Mouse (Mus musculus): ENCODE measurements around the gene Pnpla1.
A peak's percentile ranks its signal among the peaks of the same experiment; 100 is the strongest.
"Not testable (repeated sequence)": the region's sequence is repeated elsewhere in the genome, so short reads cannot be mapped to it uniquely, and the experiment has no call there.

Pnpla1 gene

GRCm38 (mm10) chr17:28858205-28858604, at the start of gene Pnpla1:
Pnpla1 (plus strand) TSS chr17:28858411.
- no peak for DNase-seq

DNA sequence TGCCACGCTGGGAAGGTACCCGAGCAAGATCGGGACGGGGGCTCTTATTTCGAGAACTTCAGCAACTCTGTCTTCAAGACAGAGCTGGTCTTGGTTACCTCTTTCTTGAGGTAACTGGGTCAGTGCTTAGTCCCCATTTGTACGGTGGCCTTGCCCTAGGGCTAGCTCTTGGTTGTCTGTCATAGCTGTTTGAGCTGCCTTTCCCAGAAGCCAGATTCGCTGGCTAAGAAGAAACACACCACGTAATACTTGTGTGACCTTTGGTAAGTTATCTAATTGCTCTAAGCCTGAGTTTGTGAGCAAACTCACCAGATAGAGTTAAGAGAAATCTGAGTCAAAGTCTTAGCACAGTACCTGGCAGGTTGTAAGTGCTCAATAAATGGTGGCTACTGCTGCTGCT, 49.5 kb upstream of the Pnpla1 start:
- no peak for DNase-seq

- DNase-seq = no peak
Observed at GRCm38 (mm10) chr17:28809175-28809831, 48.9 kb upstream of the Pnpla1 start.

DNA sequence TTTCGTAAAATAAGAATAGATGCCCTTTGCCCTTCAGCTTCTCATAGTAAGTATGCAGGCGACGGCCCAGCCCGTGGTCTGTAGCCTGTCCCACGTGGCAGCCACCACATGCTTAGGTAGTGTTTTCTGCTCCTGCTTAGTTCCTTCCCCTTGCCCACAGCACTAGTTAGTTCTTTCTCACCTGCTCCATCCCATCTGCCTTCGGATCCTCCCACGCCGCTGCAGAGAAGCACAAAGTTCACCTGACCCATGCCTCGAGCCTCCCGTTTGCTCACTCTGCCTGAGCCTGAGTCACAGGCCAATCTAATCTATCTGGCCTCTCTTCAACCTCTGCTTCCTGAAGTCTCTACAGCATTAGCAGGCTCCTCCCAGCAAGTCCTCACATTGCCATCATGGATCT, 45.9 kb upstream of the Pnpla1 start:
- no peak for DNase-seq

- no peak for DNase-seq
Observed at GRCm38 (mm10) chr17:28814529-28815097, 43.6 kb upstream of the Pnpla1 start.

DNA sequence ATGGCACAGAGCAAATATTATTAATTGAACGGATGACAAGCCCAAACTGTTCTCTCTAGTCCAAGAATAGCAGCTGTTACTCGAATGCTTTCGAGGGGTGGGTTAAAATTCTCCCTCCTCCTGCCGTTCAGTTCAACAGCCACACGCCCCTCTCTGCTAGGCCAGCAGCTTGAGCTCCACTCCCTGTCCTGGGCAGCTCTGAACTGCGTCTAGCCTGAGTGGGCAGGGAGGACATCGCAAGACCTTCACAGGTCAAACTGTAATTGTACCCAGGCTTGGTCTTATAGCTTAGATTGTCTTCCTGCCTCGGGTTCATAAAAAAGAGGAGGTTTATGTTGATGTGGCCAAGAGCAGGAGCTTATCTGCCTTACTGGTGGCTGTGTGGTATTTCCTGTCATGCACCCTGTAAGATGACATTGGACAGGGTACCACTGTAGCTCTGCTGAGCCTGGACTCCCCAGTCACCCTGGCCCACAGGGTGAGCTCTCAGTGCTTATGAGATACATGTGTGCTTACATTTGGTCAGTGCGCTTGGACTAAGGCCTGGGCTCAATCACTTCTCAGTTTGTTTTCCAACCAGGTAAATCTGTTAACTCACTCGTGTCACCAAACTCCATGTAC, 42.7 kb upstream of the Pnpla1 start:
- no peak for DNase-seq

DNA sequence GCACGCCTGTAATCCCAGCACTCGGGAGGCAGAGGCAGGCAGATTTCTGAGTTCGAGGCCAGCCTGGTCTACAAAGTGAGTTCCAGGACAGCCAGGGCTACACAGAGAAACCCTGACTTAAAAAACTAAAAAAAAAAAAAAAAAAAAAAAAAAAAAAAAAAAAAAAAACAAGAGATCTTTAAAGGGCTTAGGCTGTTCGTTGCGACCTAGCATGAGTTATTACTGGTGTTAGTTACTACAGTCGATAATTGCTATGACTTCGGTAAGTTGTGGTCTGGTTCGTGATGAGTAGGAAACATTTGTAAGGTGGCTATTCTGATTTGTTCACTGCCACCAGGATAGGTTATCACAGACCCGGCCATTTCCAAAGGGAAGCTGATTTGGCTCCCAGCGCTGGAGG, 41.9 kb upstream of the Pnpla1 start:
- DNase-seq = not testable (repeated sequence)

DNA sequence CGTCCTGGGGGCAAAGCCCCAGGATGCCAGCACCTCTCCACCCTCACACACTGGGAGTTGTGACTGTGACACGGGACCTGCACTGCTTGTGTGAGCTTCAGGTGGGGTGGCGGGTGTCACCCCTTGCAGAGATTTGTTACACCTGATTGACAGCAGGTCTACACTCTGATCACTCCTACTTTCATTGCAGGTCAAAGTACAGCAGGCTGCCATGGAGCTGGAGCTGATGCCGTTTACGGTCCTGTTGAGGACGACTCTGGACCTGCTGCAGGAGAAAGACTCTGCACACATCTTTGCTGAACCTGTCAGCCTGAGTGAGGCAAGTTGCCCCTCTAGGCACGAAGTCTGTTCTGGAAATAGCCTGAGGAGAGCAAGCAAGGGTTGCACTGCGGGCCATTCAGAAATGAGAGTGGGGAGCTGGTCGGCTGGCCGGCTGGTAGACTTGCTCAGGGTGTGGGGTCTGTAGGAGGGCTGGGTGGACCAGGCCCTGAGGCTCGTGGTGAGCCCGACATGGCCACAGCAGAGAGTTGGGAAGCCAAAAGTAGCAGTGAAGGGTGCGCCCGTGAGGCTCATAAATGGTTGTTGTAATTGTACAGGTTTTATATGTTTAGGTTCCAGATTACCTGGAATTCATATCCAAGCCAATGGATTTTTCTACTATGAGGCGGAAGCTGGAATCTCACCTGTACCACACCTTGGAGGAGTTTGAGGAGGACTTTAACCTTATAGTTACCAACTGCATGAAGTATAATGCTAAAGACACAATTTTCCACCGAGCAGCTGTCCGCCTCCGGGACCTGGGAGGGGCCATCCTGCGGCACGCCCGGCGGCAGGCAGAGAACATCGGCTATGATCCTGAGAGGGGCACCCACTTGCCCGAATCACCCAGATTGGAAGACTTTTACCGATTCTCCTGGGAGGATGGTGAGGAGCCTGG, 41.1 kb upstream of the Pnpla1 start:
- no peak for DNase-seq

DNA sequence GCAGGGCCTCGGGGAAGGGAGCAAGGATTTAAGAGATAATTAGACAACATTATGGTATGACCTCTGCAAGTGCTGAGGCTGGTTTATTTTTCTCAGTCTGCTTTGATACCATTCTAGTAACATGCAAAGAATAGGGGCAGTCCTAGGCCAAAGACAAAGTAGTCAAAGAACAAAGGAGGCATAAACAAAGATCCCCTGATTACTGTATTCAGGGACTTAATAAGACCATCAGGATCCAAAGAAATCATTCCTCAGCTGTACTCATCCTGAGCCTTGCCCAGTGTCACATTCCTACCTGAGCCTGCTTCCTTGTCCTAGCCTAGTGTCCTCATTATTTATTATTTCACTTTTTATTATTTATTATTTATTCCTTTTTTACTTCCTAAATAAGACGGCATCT, 38.0 kb upstream of the Pnpla1 start:
- DNase-seq = no peak

- DNase-seq = peak; percentile 96
Observed at GRCm38 (mm10) chr17:28823004-28823745, 35.0 kb upstream of the Pnpla1 start.

- peak; percentile 31 for DNase-seq
Observed at GRCm38 (mm10) chr17:28823749-28824148, 34.5 kb upstream of the Pnpla1 start.

DNA sequence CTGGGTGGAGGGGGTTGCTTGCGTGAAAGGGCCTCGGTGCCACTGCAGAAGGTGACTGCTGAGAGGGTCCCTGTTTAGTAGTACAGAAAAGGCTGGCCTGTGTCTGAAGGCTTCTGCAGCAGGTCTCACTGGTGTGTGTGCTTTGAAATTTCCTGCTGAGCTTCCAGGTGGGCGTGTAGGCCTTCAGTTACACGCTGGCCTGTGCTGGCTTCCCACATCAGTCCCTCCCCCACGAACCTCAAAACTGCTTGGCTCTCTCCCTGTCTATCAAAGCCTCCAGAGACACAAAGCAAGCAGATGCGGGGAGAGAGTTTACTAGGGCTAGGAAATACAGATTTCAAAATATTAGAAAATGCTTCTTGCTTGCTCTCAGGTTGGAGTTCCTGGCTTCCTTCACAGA, 33.3 kb upstream of the Pnpla1 start:
- no peak for DNase-seq

DNA sequence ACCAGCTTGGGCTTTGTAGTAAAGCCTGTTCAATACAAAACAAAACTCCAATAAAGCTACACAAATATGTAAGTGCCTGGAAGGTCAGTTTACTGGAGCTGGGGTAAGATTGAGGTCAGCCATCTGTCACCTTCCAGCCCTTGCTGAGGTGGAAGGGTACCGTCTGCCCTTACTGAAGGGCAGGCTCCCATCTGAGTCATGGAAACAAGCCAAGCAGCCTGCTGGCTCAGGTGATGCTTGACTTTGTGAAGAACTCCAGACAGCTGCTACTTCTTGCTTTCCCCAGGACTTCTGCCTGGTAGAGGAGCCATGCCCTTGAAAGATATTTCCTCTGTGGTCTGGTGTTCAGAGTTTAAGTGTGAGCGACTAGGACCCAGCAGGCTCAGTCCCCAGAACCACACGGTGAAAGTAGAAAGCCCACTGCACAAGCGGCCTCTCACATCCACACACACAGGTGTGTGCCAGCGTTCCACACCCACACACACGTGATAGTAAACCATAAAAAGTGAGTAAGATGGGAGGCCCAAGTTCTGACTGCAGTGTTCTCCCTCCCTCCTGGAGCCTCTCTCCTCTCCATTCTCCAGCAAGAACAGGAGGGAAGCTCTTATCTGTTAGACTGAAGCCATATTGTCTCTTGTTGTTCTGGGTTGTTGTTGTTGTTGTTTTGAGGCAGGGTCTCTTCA, 32.7 kb upstream of the Pnpla1 start:
- no peak for DNase-seq

DNA sequence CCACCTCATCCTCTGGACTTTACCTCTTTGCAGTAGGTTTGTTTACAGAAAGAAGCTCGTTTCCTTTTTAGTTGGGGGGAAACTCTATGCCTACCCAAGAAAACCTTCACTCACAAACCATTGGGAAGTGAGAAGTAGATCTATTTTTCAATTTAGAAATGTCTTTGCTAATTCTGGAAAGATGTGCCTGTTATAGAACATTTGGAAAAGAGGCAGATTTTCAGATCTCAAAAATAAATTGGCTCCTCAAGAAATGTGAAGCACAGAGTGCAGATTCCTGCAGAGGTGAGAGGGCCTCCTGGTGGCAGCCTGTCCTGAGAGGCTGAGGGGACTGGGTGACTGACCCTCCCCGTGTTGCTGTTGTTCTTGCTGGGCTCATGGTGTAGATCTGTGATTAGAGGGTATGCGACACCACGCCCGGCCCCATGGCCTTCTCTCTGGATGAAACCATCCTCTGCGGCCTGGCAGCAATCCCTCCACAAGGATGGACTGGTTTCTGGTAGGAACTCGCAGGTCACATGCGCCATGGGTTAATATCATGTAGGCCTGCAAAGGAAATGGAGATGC, 30.5 kb upstream of the Pnpla1 start:
- DNase-seq = no peak

- no peak for DNase-seq
Observed at GRCm38 (mm10) chr17:28829120-28829519, 29.1 kb upstream of the Pnpla1 start.

DNA sequence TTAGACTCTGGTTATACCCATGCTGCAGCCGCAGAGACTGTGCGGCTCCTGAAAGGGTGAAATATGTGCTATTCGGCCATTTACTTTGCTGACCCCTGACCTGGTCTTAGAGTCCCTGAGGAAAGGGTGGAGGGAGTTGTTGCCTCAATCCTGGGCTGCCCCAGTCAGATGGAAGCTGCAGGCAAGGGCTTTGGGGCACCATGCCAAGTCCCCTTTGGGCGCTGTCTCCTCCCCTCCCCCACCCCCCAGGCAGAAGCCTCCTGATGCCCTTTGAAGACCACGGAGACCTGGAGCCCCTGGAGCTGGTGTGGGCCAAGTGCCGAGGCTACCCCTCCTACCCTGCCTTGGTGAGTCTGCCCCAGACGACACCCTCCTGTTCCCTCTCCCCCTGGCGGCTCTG, 27.1 kb upstream of the Pnpla1 start:
- DNase-seq = no peak

- DNase-seq = no peak
Observed at GRCm38 (mm10) chr17:28832040-28832439, 26.2 kb upstream of the Pnpla1 start.

GRCm38 (mm10) chr17:28832875-28833274, 25.3 kb upstream of the Pnpla1 start:
- DNase-seq = no peak

DNA sequence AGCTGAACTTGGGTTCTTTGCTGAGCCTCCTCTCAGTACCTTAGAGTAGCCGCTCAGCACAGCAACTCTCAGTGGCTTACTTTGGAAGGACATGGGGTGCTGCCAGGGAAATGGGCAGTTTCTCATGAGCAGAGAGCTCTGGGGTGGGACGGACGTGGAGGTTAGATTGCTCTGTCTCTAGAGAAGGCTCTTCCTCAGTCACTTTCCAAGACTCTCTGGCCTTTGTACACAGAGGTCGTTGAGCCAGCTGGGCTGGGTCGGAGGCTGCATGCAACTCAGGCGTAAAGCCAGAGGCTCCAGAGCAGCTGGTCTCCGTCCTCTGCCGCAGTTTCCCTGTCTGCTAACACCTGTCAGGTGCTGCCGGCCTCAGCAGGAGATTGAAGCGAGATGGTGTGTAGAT, 23.5 kb upstream of the Pnpla1 start:
- DNase-seq = no peak

DNA sequence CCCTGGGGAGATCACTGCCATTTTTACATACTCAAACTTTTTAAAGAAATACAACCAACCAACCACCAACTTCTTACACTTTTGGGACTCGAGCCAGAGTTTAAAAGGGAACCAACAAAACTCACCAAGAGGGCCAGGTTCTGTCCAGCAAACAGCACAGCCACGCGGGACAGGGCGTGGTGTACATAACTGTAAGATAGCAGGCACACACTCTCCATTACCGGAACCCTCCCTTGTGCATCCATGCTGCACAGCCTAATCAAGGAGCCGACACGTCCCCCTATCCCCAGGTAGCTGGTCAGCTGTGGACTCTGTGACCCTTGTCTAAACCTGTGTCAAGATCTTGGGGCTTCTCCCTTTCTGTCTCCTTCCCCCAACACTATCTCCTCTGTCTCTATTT, 20.4 kb upstream of the Pnpla1 start:
- no peak for DNase-seq

- not testable (repeated sequence) for DNase-seq
Observed at GRCm38 (mm10) chr17:28841947-28842346, 16.3 kb upstream of the Pnpla1 start.

- DNase-seq = no peak
Observed at GRCm38 (mm10) chr17:28843665-28844064, 14.5 kb upstream of the Pnpla1 start.

All from cerebellum, adult 9-10 months (tissue).